Mouse (Mus musculus) frontal cortex, postnatal 14 days (tissue): ENCODE data around the gene Cenpu.
A peak's percentile ranks its signal among the peaks of the same experiment; 100 is the strongest.

Experiments used
- DNase-seq, 2 experiments: peaks; one replicate each; pipeline ENCODE4 v3.0.0; 2022; ENCODE audit warnings: low spot score in 2 of 2

The Cenpu gene

GRCm38 (mm10) chr8:46599314-46599904, 47.6 kb downstream of the Cenpu start:
- no peak for DNase-seq

DNA sequence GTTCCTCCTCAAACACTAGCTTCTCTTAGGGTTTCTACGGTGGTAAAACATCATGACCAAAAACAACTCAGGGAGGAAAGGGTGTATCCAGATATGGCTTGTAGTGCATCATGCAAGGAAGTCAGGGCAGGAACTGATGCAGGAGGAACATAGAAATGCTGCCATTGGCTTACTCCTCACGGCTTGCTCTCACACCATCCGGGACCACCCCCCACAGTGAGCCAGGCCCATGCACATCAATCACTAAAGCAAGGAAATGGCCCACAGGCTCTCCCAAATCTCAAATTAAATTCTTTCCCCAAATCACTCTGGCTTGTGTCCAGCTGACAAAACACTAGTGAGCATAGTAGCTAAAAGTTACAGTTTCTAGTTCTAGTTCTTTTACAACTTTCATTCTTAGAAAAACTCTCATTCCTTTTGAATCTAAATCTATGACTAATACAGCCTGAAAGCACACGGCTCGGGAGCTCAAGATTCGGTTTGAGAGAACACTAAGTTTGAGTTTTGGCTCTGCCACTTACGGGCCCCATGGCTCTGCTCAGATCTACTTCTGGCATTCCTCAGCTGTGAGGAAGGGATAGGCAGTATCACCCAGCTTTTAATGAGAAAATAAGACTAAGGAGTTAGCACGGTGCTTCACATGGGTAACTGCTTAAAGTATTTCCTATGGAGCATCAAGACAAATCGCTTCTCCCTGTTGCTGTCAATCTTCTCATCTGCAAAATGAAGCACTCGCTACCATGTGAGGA, 49.3 kb downstream of the Cenpu start:
- no peak for DNase-seq

GRCm38 (mm10) chr8:46603587-46603986, 51.8 kb downstream of the Cenpu start:
- DNase-seq = no peak

- no peak for DNase-seq
Measured at GRCm38 (mm10) chr8:46606930-46607329, 55.1 kb downstream of the Cenpu start.

GRCm38 (mm10) chr8:46611557-46611956, 59.7 kb downstream of the Cenpu start:
- no peak for DNase-seq

- DNase-seq = no peak
Measured at GRCm38 (mm10) chr8:46612913-46613312, 61.1 kb downstream of the Cenpu start.

DNA sequence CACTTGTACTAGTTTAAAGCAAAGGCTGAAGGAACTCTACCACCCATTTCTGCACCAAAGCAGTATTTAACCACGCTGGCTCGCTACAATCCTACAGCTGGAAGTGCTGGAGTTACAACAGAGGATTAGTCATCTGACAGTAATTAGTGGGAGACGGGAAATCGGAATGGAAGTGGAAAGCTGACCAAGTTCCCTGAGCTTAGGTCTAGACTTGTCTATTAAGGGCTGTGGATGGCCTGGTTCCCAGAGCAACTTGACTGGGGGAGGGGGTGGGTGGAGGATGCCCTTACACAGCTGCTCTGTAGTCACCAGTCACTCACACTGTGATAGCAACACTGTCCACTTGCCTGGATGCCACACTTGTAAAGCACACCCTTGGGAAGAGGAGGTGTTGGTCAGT, 61.5 kb downstream of the Cenpu start:
- no peak for DNase-seq

GRCm38 (mm10) chr8:46615936-46616335, 64.1 kb downstream of the Cenpu start:
- no peak for DNase-seq

DNA sequence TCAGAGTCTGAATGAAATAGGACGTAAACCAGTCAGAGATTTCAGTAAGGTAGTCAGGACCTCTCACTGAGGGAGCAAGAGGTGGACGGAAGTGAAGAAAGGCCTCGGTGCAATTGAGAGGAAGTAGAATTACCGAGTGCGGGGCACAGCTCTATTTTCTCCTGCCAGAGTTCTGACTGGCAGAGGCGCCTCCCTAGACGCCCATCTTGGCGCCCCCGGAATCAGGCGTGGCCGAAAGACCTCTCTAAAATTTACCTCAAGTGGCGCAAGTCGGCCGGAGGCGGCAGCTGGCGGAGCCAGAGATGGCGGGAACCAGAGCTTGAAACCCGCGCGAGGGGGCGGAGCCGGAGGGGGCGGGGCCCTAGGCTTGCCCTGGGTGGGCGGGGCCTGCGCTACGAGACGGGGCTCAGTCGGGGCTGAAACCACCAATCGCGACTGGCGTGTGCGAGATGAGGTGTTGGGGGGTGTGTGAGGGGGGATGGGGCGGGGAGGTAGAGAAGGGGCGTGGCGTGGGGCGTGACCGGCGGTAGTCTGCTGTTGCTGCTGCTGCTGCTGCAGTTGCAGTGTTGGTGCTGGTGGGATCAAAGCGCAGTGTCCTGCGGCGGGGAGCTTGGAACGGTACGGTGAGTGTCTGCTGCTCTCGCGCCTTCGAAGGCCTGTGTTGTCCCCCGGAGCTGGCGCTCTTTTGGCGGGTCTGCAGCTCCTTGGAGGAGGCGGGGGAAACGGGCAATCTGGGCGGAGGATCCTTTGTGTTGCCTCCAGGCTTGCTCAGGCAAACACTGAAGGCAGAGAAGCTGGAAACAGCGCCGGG, 65.3 kb downstream of the Cenpu start, which contains the start of the genes Primpol and Casp3:
Primpol (minus strand) TSS at position 334 of the 811 bp plus-strand sequence.
Casp3 (plus strand) TSS at position 413 of the 811 bp plus-strand sequence.
- DNase-seq = peak; percentile 84 to 92

- no peak for DNase-seq
Measured at GRCm38 (mm10) chr8:46617690-46618620, 66.1 kb downstream of the Cenpu start.

DNA sequence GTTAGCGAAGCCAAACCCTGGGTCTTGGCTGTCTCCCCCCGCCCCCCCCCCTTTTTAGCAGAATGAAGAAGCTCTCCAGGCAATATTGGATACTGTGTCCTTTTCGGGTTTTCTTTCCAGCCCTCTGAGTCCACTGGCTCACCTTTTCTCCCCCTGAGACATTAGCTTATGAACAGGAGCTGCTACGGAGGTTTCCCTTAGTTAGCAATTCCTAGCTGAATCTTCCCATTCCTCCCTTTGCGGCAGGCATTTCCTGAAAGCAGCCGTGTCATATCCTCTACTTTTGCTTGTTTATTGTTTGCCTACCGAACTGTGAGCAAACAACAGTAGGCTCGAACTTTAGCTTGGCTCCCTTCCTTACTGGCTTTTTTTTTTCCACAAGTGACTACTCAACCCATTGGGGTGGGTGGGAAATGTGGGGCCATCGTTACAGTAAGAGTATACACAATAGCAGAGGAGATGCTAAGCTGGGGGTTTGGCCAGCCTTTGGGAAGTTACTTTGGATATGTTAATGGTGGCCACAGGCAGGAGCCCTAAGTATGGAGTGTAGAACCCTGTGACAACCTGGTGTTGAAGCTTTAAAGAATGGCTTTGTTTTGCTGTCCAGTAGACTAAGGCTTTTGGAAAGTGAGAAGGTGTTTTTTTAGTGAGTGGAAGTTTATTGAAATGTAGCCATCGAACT, 67.0 kb downstream of the Cenpu start:
- no peak for DNase-seq

GRCm38 (mm10) chr8:46622446-46623270, 70.8 kb downstream of the Cenpu start:
- DNase-seq = no peak

- DNase-seq = no peak
Measured at GRCm38 (mm10) chr8:46625166-46625565, 73.3 kb downstream of the Cenpu start.

GRCm38 (mm10) chr8:46626642-46627041, 74.8 kb downstream of the Cenpu start:
- DNase-seq = no peak

DNA sequence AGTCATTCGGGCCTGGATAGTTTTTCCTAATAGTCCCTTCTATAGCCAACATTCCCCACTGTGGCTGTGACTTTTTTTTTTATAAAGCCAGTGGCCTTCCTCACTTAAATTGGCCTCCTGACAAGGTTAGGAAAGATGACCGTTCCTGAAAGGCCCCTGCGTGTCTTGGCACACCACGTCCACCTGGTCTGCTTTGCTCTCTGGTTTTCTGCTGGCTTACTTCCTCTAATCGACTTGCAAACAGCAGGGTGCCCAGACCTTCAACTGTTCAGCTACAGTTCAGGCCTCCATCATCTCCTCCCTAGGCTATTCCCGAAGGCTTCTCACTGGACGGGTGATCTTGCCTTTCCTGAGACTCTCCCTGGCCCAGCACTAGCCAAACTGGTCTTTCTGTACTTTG, 76.1 kb downstream of the Cenpu start:
- DNase-seq = no peak

GRCm38 (mm10) chr8:46628645-46629044, 76.8 kb downstream of the Cenpu start:
- DNase-seq = no peak
